Mouse (Mus musculus) heart, postnatal 0 days (tissue): ENCODE results near the gene Lmnb2. TPM values are rescaled to one million over a fixed set of nuclear protein-coding genes. Genes with fewer than 3 reads are reported as not detected.
A peak's percentile ranks its signal among the peaks of the same experiment; 100 is the strongest.

ENCODE experiments used
- ATAC-seq: fragments of 200-750 bp; cut with Nextera tagmentation; 2 replicates; pipeline ENCODE4 v1.8.0; 2017; ENCODE audit warnings: low read depth, moderate number of reproducible peaks, moderate library complexity; ENCODE audit not compliant: insufficient read depth
- DNase-seq: peaks from one replicate; pipeline ENCODE4 v3.0.0-alpha.2; 2016; ENCODE audit warnings: low spot score
- H3K27ac ChIP-seq: fragments of 300-500 bp; sonication (generic); 2 replicates; pipeline ENCODE4 v1.5.1; 2014; ENCODE audit warnings: low read depth, mild to moderate bottlenecking
- H3K27me3 ChIP-seq: fragments of 300-500 bp; sonication (generic); 2 replicates; pipeline ENCODE4 v1.6.1; 2014; ENCODE audit warnings: low read length, mixed read lengths; ENCODE audit not compliant: control insufficient read depth, insufficient read depth
- H3K36me3 ChIP-seq: fragments of 300-500 bp; sonication (generic); replicated peaks from 2 replicates; pipeline ENCODE4 v1.6.1; 2014; ENCODE audit warnings: low read length, mixed read lengths; ENCODE audit not compliant: control insufficient read depth, insufficient read depth
- H3K4me1 ChIP-seq: fragments of 300-500 bp; sonication (generic); 2 replicates; pipeline ENCODE4 v1.6.1; 2014; ENCODE audit warnings: antibody characterized with exemption; ENCODE audit not compliant: control insufficient read depth, insufficient read depth
- H3K4me2 ChIP-seq: fragments of 300-500 bp; sonication (generic); 2 replicates; pipeline ENCODE4 v1.6.1; 2014; ENCODE audit warnings: low read depth, mild to moderate bottlenecking, low read length, moderate library complexity
- H3K4me3 ChIP-seq: fragments of 300-500 bp; sonication (generic); 2 replicates; pipeline ENCODE4 v1.5.1; 2014; ENCODE audit warnings: low read depth, low read length
- H3K9ac ChIP-seq: fragments of 300-500 bp; sonication (generic); replicated peaks from 2 replicates; pipeline ENCODE4 v1.6.1; 2014; ENCODE audit warnings: low read depth, low read length, mixed read lengths
- H3K9me3 ChIP-seq: fragments of 300-500 bp; sonication (generic); replicated peaks from 2 replicates; pipeline ENCODE4 v1.6.1; 2016; ENCODE audit warnings: low read length; ENCODE audit not compliant: control insufficient read depth
- CTCF ChIP-seq: IDR thresholded peaks from 2 replicates; pipeline ENCODE4 v1.5.1; 2016; ENCODE audit warnings: antibody characterized with exemption, control low read depth, low read depth
- EP300 ChIP-seq: IDR thresholded peaks from 2 replicates; pipeline ENCODE4 v1.6.1; 2016; ENCODE audit warnings: antibody characterized with exemption, low read depth
- WGBS: fragments of 180-500 bp; shearing (Covaris S2); extraction: QIAGEN DNeasy Blood & Tissue Kit; methylation state at CpG from one replicate; pipeline ENCODE4 v1.1.7; 2014; 5-methylcytosine and 5-hydroxymethylcytosine counted together
- polyA plus RNA-seq: library from polyadenylated mRNA; unstranded; fragments of >200 nt; fragmentation: Nextera tagmentation; extraction: Ambion mirVana; gene quantifications from 2 replicates; pipeline ENCODE4 v1.2.1, GENCODE M21; 2015
- total RNA-seq: library from RNA; depleted of rRNA; stranded (reverse); fragments of >200 nt; gene quantifications from 2 replicates; pipeline ENCODE4 v1.2.3, GENCODE M21; 2014; ENCODE audit warnings: low replicate concordance

Gene Lmnb2
- total and polyA plus RNA-seq, 2 experiments from 2014 or later = 9.1 to 13.9 TPM

- H3K9me3 ChIP-seq = no peaks in the 10 kb centered on the region
- ATAC-seq (no peak), DNase-seq (no peak)
- 72% methylated on average over 7 of the region's 7 CpGs for WGBS
- H3K4me1 ChIP-seq = peaks cover 13% of the 10 kb centered on the region; the same call in 1 of the 2 replicates
- no peak overlapping the region for H3K9ac ChIP-seq
- no peak overlapping the region for H3K4me2 ChIP-seq
- H3K27ac ChIP-seq = no peak overlapping the region
- TF ChIP-seq EP300 (no peak), CTCF (no peak)
- peaks cover 15% of the 10 kb centered on the region; the same call in 1 of the 2 replicates for H3K36me3 ChIP-seq
- H3K4me3 ChIP-seq = no peak overlapping the region
- H3K27me3 ChIP-seq = no peaks in the 10 kb centered on the region
Measured at GRCm38 (mm10) chr10:80858350-80858935, 59.6 kb downstream of the Lmnb2 start.

DNA sequence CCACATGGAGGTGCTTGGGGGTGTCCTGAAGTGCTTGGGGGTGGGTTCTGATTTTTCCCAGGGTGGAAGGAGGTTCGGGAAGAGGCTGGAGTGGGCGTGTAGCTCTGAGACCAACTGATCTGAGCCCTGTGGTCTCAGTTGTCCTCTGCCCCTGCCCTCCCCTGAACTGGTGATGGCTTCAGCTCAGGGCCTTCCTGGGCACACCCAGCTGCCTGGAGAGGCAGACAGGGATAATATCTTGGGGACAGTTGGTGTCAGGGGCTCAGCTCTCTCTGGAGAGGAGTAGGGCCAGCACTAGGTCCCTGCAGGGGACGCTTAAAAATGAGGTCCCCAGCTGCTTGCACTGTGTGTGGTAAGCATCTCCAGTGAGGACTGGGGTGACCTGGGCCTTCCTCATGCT lies 60.2 kb downstream of the Lmnb2 start:
- Histone ChIP-seq H3K4me1 (peaks cover 13% of the 10 kb centered on the region; the same call in 1 of the 2 replicates), H3K9ac (no peak overlapping the region), H3K36me3 (peaks cover 16% of the 10 kb centered on the region; the same call in 1 of the 2 replicates), H3K27me3 (no peaks in the 10 kb centered on the region), H3K27ac (no peak overlapping the region), H3K4me2 (no peak overlapping the region), H3K9me3 (no peaks in the 10 kb centered on the region), H3K4me3 (no peak overlapping the region)
- WGBS = 63% methylated on average over 3 of the region's 3 CpGs
- ATAC-seq = no peak
- no peak for DNase-seq
- TF ChIP-seq EP300 = no peak
- TF ChIP-seq CTCF = no peak

DNA sequence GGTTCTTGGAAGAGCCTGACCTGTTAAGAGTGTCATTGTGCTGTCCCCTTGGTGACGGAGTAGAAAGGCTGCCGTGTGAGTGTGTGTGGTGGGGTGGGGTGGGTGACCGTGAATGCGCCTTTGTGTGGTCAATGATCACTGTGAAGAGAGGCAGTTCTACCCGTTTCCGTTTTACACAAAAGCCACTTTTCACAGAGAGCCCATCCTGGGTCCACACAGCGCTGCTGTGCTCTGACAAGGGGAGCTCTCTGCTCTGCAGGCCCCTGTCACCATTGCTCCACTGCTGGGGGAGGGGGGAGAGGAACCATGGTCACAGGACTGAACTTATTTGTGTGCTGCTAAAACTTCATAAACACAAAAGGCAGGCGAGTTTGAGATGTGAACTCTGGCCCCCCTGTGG lies 60.7 kb downstream of the Lmnb2 start:
- Histone ChIP-seq H3K27ac (no peak overlapping the region), H3K36me3 (peaks cover 14% of the 10 kb centered on the region), H3K27me3 (no peaks in the 10 kb centered on the region), H3K9ac (no peak overlapping the region), H3K4me1 (peaks cover 13% of the 10 kb centered on the region; the same call in 1 of the 2 replicates), H3K9me3 (no peaks in the 10 kb centered on the region), H3K4me2 (no peak overlapping the region), H3K4me3 (no peak overlapping the region)
- no peak for TF ChIP-seq EP300
- TF ChIP-seq CTCF = no peak
- 68% methylated on average over 8 of the region's 8 CpGs for whole genome bisulfite sequencing
- no peak for ATAC-seq
- DNase-seq = no peak

DNA sequence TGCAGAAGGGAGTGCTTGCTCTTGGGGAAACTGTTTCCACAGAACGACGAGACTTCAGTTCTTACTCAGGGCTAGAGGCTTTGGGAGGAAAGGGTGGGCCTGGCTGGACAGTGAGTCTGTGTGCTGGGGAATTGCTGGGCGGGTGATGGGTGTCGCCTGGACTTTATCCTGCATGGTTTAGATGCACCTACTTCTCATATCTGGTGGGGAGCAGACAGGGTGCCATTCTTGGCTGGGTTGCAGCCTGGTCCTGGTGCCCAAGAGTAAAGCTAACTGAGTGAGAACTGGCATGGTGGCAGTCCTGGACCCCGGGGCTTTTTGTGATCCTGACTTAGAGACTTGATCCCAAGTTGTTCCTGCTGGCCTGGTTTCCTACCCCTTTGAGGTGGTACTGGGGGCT lies 61.1 kb downstream of the Lmnb2 start:
- DNase-seq (no peak), ATAC-seq (no peak)
- H3K4me2 ChIP-seq = no peak overlapping the region
- no peak overlapping the region for H3K27ac ChIP-seq
- H3K9ac ChIP-seq = no peak overlapping the region
- peaks cover 13% of the 10 kb centered on the region; the same call in 1 of the 2 replicates for H3K4me1 ChIP-seq
- H3K9me3 ChIP-seq = no peaks in the 10 kb centered on the region
- TF ChIP-seq EP300 = no peak
- TF ChIP-seq CTCF = no peak
- no peaks in the 10 kb centered on the region for H3K27me3 ChIP-seq
- H3K4me3 ChIP-seq = no peak overlapping the region
- H3K36me3 ChIP-seq = peaks cover 14% of the 10 kb centered on the region
- WGBS = 82% methylated on average over 5 of the region's 5 CpGs

- Histone ChIP-seq H3K36me3 (peaks cover 17% of the 10 kb centered on the region), H3K4me2 (peak overlapping the region; percentile 93), H3K27me3 (no peaks in the 10 kb centered on the region), H3K4me1 (peaks cover 13% of the 10 kb centered on the region; the same call in 1 of the 2 replicates), H3K9ac (no peak overlapping the region), H3K4me3 (no peak overlapping the region), H3K27ac (no peak overlapping the region), H3K9me3 (no peaks in the 10 kb centered on the region)
- 62% methylated on average over 3 of the region's 3 CpGs for WGBS
- ATAC-seq (no peak), DNase-seq (no peak)
- TF ChIP-seq CTCF = 0 out of 2 replicates have a peak, but pooled peaks have one; percentile 8
- no peak for TF ChIP-seq EP300
Measured at GRCm38 (mm10) chr10:80856267-80856666, 61.8 kb downstream of the Lmnb2 start.

DNA sequence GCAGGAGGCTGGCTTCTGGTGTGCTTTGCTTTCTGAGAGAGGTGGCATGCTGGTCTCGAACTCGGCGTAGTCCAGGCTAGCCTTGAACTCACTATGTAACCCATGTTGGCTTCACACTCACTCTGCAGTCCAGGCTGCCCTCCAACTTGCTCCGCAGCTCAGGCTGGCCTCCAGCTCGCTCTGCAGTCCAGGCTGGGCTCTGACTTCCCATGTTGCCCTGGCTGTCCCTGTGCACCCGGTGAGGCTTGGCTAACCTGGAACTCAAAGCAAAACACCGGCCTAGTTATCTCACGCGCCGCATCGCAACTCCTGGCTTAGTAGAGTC lies 62.3 kb downstream of the Lmnb2 start:
- H3K9me3 ChIP-seq = no peaks in the 10 kb centered on the region
- 16% methylated on average over 11 of the region's 11 CpGs for WGBS
- no peak overlapping the region for H3K27ac ChIP-seq
- TF ChIP-seq EP300 (no peak), CTCF (no peak)
- peaks cover 17% of the 10 kb centered on the region for H3K36me3 ChIP-seq
- no peaks in the 10 kb centered on the region for H3K27me3 ChIP-seq
- peak overlapping the region; percentile 68 for H3K9ac ChIP-seq
- DNase-seq (no peak), ATAC-seq (no peak)
- H3K4me1 ChIP-seq = peaks cover 13% of the 10 kb centered on the region; the same call in 1 of the 2 replicates
- H3K4me3 ChIP-seq = peak overlapping the region; percentile 72
- H3K4me2 ChIP-seq = peak overlapping the region; percentile 93
